Mouse (Mus musculus) kidney, adult 2 months (tissue): ENCODE measurements at regions not wholly inside any gene's neighbourhood (a gene's known extent, or its start where the extent isn't known, plus 50 kb on each side); places are given as distances from the start of the nearest gene placed in this dataset.

Source experiments
- CTCF ChIP-seq: fragments of 200-500 bp; conservative IDR thresholded peaks from 2 replicates; pipeline ENCODE4 v1.5.1; 2011; ENCODE audit warnings: low read depth, mild to moderate bottlenecking, control low read depth, low read length, moderate library complexity, mixed read lengths; ENCODE audit not compliant: insufficient read depth, insufficient read length
- POLR2A ChIP-seq: fragments of 200-500 bp; IDR thresholded peaks from one replicate; pipeline ENCODE4 v1.6.1; 2011; ENCODE audit warnings: low read depth, low read length, control low read depth

GRCm38 (mm10) chr15:36927436-36927835, 80.1 kb downstream of the Zfp706 start:
- TF ChIP-seq CTCF (no peak), POLR2A (no peak)
